Mouse (Mus musculus) neural tube, embryonic 12.5 days (tissue): ENCODE results near the gene Lrrtm3. TPM values are rescaled to one million over a fixed set of nuclear protein-coding genes. Genes with fewer than 3 reads are reported as not detected.
A peak's percentile ranks its signal among the peaks of the same experiment; 100 is the strongest.

Experiments
- ATAC-seq: fragments of 200-750 bp; cut with Nextera tagmentation; 2 replicates; pipeline ENCODE4 v1.8.0; 2017; ENCODE audit warnings: low read depth, mild to moderate bottlenecking, moderate TSS enrichment, moderate library complexity; ENCODE audit not compliant: low FRiP score
- H3K27ac ChIP-seq: fragments of 300-500 bp; sonication (generic); 2 replicates; pipeline ENCODE4 v1.5.1; 2016
- H3K27me3 ChIP-seq: fragments of 300-500 bp; sonication (generic); replicated peaks from 2 replicates; pipeline ENCODE4 v1.6.1; 2016; ENCODE audit warnings: mild to moderate bottlenecking
- H3K36me3 ChIP-seq: fragments of 300-500 bp; sonication (generic); 2 replicates; pipeline ENCODE4 v1.6.1; 2016; ENCODE audit warnings: mild to moderate bottlenecking
- H3K4me1 ChIP-seq: fragments of 300-500 bp; sonication (generic); 2 replicates; pipeline ENCODE4 v1.6.1; 2016
- H3K4me2 ChIP-seq: fragments of 300-500 bp; sonication (generic); replicated peaks from 2 replicates; pipeline ENCODE4 v1.6.1; 2016; ENCODE audit warnings: mild to moderate bottlenecking
- H3K4me3 ChIP-seq: fragments of 300-500 bp; sonication (generic); 2 replicates; pipeline ENCODE4 v1.5.1; 2016
- H3K9ac ChIP-seq: fragments of 300-500 bp; sonication (generic); 2 replicates; pipeline ENCODE4 v1.6.1; 2016; ENCODE audit warnings: mild to moderate bottlenecking
- H3K9me3 ChIP-seq: fragments of 300-500 bp; sonication (generic); 2 replicates; pipeline ENCODE4 v1.6.1; 2016; ENCODE audit warnings: mild to moderate bottlenecking
- WGBS: fragments of 180-500 bp; shearing (Covaris S2); methylation state at CpG from one replicate; pipeline ENCODE4 v1.1.7; 2016; 5-methylcytosine and 5-hydroxymethylcytosine counted together
- polyA plus RNA-seq: library from polyadenylated mRNA; unstranded; fragments of >200 nt; fragmentation: Nextera tagmentation; extraction: Ambion mirVana; gene quantifications from 2 replicates; pipeline ENCODE4 v1.2.1, GENCODE M21; 2016

The Lrrtm3 gene
- polyA plus RNA-seq, 1 experiment from 2014 or later = 12.8 TPM

DNA sequence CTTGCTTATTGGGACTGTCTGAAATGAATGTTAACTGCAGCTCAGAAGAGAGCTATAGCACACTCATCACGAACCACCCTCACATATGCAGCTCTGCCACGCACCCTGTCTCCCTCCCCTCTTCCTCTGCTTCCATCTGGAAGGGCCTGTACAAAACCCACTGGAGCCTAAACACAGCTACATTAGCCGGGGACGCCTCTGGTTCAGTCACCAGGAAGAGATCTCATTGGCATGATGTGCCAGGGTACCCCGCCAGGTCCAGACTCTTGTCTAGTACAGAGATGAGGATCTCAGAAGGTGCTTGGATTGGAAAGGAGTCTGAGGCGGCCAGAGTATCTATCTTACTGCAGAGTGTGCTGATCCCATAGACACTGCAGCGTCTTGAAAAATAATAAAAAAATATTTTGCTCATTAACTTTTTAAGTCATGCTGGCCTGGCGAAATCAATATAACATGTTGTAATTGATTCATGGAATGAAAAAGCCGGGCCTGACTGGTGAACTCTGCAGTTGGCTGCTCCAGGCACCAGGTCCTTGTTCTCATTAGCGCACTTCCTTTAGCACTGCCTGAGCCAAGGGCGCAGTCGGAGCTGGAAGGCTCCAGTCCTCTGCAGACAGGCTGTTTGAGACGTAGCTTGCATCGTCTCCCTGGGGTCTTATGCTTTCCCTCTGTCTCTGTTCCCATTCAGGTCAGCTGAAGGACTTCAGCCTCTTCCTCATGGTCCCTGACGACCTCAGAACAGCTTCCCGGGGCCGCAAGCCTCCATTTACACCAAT lies 50.1 kb downstream of the Lrrtm3 start:
- Histone ChIP-seq H3K27me3 (no peaks in the 10 kb centered on the region), H3K9me3 (no peaks in the 10 kb centered on the region), H3K9ac (no peak overlapping the region), H3K27ac (no peak overlapping the region), H3K4me1 (no peaks in the 10 kb centered on the region), H3K4me3 (no peak overlapping the region), H3K36me3 (no peaks in the 10 kb centered on the region), H3K4me2 (no peak overlapping the region)
- ATAC-seq = no peak
- 81% methylated on average over 17 of the region's 17 CpGs for WGBS

GRCm38 (mm10) chr10:64030901-64031300 lies 59.2 kb downstream of the Lrrtm3 start:
- Histone ChIP-seq H3K27me3 (no peaks in the 10 kb centered on the region), H3K9me3 (no peaks in the 10 kb centered on the region), H3K36me3 (no peaks in the 10 kb centered on the region), H3K4me2 (no peak overlapping the region), H3K9ac (no peak overlapping the region), H3K4me3 (no peak overlapping the region), H3K27ac (no peak overlapping the region), H3K4me1 (no peaks in the 10 kb centered on the region)
- no peak for ATAC-seq

GRCm38 (mm10) chr10:64023340-64023739 lies 66.7 kb downstream of the Lrrtm3 start:
- Histone ChIP-seq H3K4me3 (no peak overlapping the region), H3K27ac (no peak overlapping the region), H3K36me3 (no peaks in the 10 kb centered on the region), H3K9me3 (no peaks in the 10 kb centered on the region), H3K4me1 (no peaks in the 10 kb centered on the region), H3K9ac (no peak overlapping the region), H3K4me2 (no peak overlapping the region), H3K27me3 (no peaks in the 10 kb centered on the region)
- ATAC-seq = no peak
- 80% methylated on average over 6 of the region's 6 CpGs for WGBS

DNA sequence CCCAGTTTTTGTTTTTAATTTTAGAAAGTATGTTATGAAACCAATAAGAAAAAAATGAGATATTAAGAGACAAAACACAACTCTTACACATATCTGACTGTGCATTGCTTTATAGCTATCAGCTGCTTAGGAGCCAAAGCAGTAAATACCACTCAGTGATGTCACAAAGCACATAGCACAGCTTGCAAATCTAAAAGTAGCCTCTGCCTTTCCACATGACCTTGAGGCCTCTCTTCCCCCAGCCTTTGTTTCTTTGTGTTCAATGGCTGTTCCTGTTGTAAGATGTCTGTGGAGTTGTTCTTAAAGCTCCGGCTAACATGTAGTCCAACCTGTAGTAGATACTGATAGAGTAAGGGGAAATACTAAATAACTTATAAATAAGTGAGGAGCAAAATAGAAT lies 69.7 kb downstream of the Lrrtm3 start:
- Histone ChIP-seq H3K9ac (no peak overlapping the region), H3K4me1 (no peaks in the 10 kb centered on the region), H3K36me3 (no peaks in the 10 kb centered on the region), H3K27me3 (no peaks in the 10 kb centered on the region), H3K4me2 (no peak overlapping the region), H3K9me3 (no peaks in the 10 kb centered on the region), H3K4me3 (no peak overlapping the region), H3K27ac (no peak overlapping the region)
- no peak for ATAC-seq
- WGBS = 76% methylated on average over 1 of the region's 1 CpGs

DNA sequence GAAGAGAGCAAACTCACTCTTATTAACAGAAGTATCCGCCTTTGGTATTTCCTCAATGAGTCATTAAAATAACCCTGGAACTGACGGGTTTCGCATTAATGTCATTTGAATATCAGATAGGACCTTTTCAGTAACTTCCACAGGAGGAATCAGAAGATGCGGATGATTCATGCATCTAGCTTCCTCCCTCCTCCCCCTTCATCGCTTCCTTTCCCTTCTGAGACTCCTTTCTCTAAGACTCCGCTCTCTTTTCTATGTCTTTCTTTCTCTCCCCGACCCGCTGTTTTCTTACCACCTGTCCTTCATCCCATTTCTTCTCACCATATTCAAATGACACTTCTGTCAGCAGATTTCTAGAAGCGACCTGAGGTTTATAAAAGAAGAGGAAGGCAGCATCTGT lies 88.1 kb downstream of the Lrrtm3 start:
- no peak overlapping the region for H3K4me2 ChIP-seq
- 84% methylated on average over 9 of the region's 9 CpGs for WGBS
- no peak overlapping the region for H3K4me3 ChIP-seq
- H3K36me3 ChIP-seq = no peaks in the 10 kb centered on the region
- no peak overlapping the region for H3K27ac ChIP-seq
- H3K4me1 ChIP-seq = no peaks in the 10 kb centered on the region
- no peak for ATAC-seq
- H3K27me3 ChIP-seq = no peaks in the 10 kb centered on the region
- H3K9me3 ChIP-seq = no peaks in the 10 kb centered on the region
- H3K9ac ChIP-seq = no peak overlapping the region

DNA sequence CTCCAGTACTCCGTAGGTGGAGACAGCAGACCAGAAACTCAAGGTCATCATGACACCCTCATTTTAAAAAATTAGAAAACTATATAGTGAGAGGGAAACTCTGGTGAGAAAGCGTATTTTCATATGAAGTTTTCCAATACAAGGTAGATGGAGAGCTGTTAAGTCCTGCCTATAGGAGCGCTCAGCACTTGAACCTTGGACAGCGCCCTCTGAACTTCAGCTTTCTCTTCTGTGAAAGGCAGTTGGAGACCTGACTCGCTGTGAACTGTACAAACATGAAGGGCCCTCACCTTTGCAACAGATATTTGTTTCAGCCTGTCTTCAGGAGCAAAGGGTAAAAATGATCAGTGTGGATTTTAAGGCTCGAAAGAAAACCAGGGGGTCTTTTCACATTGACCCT lies 88.5 kb downstream of the Lrrtm3 start:
- H3K36me3 ChIP-seq = no peaks in the 10 kb centered on the region
- H3K4me3 ChIP-seq = no peak overlapping the region
- no peak overlapping the region for H3K9ac ChIP-seq
- H3K27ac ChIP-seq = no peak overlapping the region
- no peak overlapping the region for H3K4me2 ChIP-seq
- WGBS = 80% methylated on average over 6 of the region's 6 CpGs
- no peaks in the 10 kb centered on the region for H3K9me3 ChIP-seq
- no peak for ATAC-seq
- H3K27me3 ChIP-seq = no peaks in the 10 kb centered on the region
- no peaks in the 10 kb centered on the region for H3K4me1 ChIP-seq

- Histone ChIP-seq H3K27me3 (no peaks in the 10 kb centered on the region), H3K4me2 (no peak overlapping the region), H3K36me3 (no peaks in the 10 kb centered on the region), H3K27ac (no peak overlapping the region), H3K9ac (no peak overlapping the region), H3K9me3 (no peaks in the 10 kb centered on the region), H3K4me1 (no peaks in the 10 kb centered on the region), H3K4me3 (no peak overlapping the region)
- ATAC-seq = no peak
- WGBS = 86% methylated on average over 5 of the region's 5 CpGs
Observed at GRCm38 (mm10) chr10:63994251-63994650, 95.8 kb downstream of the Lrrtm3 start.

DNA sequence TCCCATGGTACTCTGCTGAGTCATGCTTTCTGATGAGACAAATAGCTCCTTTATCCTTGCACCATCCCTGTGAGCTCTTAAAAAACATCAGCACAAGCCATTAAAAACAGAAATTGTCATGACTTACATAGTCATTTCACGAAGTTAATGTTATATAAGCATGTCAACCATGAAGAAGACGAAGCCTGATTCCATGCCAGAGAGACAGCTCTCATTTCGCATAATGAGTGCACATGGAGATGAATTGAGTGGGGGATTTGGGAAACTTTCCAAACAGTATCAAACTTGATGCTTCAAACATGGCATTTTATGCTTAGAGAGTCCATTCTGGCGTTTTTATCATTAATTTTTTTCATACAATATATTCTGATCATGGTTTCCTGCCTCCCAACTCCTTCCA lies 104.5 kb downstream of the Lrrtm3 start:
- Histone ChIP-seq H3K9me3 (no peaks in the 10 kb centered on the region), H3K36me3 (no peaks in the 10 kb centered on the region), H3K4me3 (no peak overlapping the region), H3K4me1 (no peaks in the 10 kb centered on the region), H3K9ac (no peak overlapping the region), H3K27ac (no peak overlapping the region), H3K27me3 (no peaks in the 10 kb centered on the region), H3K4me2 (no peak overlapping the region)
- 77% methylated on average over 4 of the region's 4 CpGs for WGBS
- ATAC-seq = no peak

DNA sequence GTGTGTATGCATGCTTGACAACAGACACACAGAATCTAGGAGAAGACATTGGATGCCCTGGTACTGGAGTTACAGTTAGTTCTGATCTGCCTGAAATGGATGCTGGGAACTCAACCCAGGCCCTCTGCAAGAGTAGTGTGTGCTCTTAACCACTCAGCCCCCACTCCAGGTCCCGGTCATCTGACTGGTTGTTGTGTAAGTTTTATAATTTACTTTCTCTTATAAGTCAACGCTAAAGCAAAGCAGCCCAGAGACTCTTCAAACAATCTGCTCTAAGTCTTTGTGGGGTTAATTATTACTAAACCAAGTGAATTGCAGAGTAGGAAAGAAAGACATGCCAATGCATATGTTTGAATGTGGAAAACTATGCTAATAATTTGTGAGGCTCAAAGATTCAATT lies 110.7 kb downstream of the Lrrtm3 start:
- Histone ChIP-seq H3K27me3 (no peaks in the 10 kb centered on the region), H3K27ac (no peak overlapping the region), H3K4me3 (no peak overlapping the region), H3K4me1 (no peaks in the 10 kb centered on the region), H3K9ac (no peak overlapping the region), H3K4me2 (no peak overlapping the region), H3K36me3 (no peaks in the 10 kb centered on the region), H3K9me3 (no peaks in the 10 kb centered on the region)
- ATAC-seq = no peak
- 84% methylated on average over 2 of the region's 2 CpGs for WGBS

GRCm38 (mm10) chr10:63978969-63979368 lies 111.1 kb downstream of the Lrrtm3 start:
- no peak overlapping the region for H3K4me3 ChIP-seq
- H3K9me3 ChIP-seq = no peaks in the 10 kb centered on the region
- no peaks in the 10 kb centered on the region for H3K36me3 ChIP-seq
- no peaks in the 10 kb centered on the region for H3K4me1 ChIP-seq
- H3K4me2 ChIP-seq = no peak overlapping the region
- peak; percentile 19; the same call in 1 of the 2 replicates for ATAC-seq
- H3K27ac ChIP-seq = no peak overlapping the region
- 82% methylated on average over 5 of the region's 5 CpGs for WGBS
- H3K27me3 ChIP-seq = no peaks in the 10 kb centered on the region
- H3K9ac ChIP-seq = no peak overlapping the region

- ATAC-seq = peak; percentile 86
- 31% methylated on average over 3 of the region's 3 CpGs for WGBS
- Histone ChIP-seq H3K4me3 (no peak overlapping the region), H3K4me2 (peak overlapping the region; percentile 51; the same call in 1 of the 2 replicates), H3K27me3 (no peaks in the 10 kb centered on the region), H3K4me1 (no peaks in the 10 kb centered on the region), H3K27ac (no peak overlapping the region), H3K9ac (no peak overlapping the region), H3K9me3 (no peaks in the 10 kb centered on the region), H3K36me3 (no peaks in the 10 kb centered on the region)
Observed at GRCm38 (mm10) chr10:63978535-63978934, 111.5 kb downstream of the Lrrtm3 start.

DNA sequence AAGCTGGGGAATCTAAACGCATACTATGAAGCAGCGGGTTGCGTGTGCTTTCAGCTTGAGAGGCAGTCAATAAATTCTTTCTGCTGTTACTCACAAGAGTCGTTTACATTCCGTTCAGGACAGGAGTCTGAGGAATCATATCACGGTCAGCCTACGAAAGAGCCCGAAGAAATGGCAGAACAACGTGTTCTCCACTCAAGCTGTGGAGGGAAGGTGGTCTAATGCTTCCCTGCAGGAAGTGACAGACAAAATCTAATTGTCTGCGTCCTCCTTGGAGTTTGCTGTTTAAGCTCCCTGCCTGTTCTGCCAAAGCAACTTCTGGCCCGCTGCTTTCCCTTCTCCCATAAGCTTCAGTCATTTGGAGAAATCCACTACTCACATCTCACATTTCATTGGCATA lies 112.0 kb downstream of the Lrrtm3 start:
- ATAC-seq = 0 out of 2 replicates have a peak, but pooled peaks have one; percentile 19
- Histone ChIP-seq H3K9ac (0 out of 2 replicates have a peak overlapping the region, but pooled peaks have one; percentile 17), H3K36me3 (no peaks in the 10 kb centered on the region), H3K4me1 (no peaks in the 10 kb centered on the region), H3K9me3 (no peaks in the 10 kb centered on the region), H3K4me3 (no peak overlapping the region), H3K27me3 (no peaks in the 10 kb centered on the region), H3K27ac (no peak overlapping the region), H3K4me2 (peak overlapping the region; percentile 51)
- WGBS = 31% methylated on average over 11 of the region's 11 CpGs

GRCm38 (mm10) chr10:63972300-63972699 lies 117.8 kb downstream of the Lrrtm3 start:
- ATAC-seq = no peak
- no peaks in the 10 kb centered on the region for H3K9me3 ChIP-seq
- no peak overlapping the region for H3K4me3 ChIP-seq
- H3K4me2 ChIP-seq = no peak overlapping the region
- no peaks in the 10 kb centered on the region for H3K36me3 ChIP-seq
- H3K9ac ChIP-seq = no peak overlapping the region
- WGBS = 93% methylated on average over 2 of the region's 2 CpGs
- no peak overlapping the region for H3K27ac ChIP-seq
- H3K4me1 ChIP-seq = no peaks in the 10 kb centered on the region
- H3K27me3 ChIP-seq = no peaks in the 10 kb centered on the region
